Mouse (Mus musculus): ENCODE data around the gene Rtkn2. TPM values are rescaled to one million over a fixed set of nuclear protein-coding genes. Genes with fewer than 3 reads are reported as not detected.

Rtkn2 gene
- total and polyA plus RNA-seq, 3 experiments, result 1.1 to 1.3 TPM; not detected in 1

DNA sequence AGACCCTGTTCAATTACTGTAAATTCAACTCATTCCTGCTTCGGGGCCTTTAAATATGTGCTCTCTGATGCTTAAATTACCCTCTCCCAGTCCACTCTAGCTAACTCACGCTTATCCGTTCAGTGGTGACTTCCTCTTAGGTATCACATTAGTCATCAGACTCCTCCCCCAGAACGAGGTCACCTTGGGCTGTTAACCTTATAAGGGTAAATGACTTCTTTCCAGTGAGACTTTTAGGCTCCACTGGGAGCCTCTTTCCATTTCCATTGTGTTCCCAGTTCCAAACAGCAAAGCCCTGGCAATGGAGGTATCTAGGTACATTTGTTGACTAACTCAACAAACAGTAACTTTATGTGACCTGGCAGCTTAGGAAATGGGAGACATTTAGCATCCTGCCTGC is 112.5 kb downstream of the Rtkn2 start:
- peak; percentile 29 for DNase-seq (ENCODE audit: low read depth, low spot score)
- H3K27ac ChIP-seq (ENCODE audit: control insufficient read depth, low read depth, low read length), result no peak overlapping the region
- TF ChIP-seq USF2 (IDR thresholded peaks at IDR 0.05; ENCODE audit: borderline replicate concordance in 1 of 2, insufficient read depth in 1 of 2, low read depth in 1 of 2, low read length in 2 of 2), result no peak
- no peak for TF ChIP-seq TBP (IDR thresholded peaks at IDR 0.05; ENCODE audit: low read depth, low read length)
- TF ChIP-seq MXI1 (IDR thresholded peaks at IDR 0.05; ENCODE audit: low read depth, low read length), result no peak
- no peak for TF ChIP-seq MYC (IDR thresholded peaks at IDR 0.05; ENCODE audit: low read depth, low read length)
- TF ChIP-seq RAD21 (IDR thresholded peaks at IDR 0.05; ENCODE audit: low read depth, low read length), result no peak
- TF ChIP-seq ZC3H11A (IDR thresholded peaks at IDR 0.05; ENCODE audit: low read depth, low read length), result no peak
- no peak for TF ChIP-seq HCFC1 (IDR thresholded peaks at IDR 0.05; ENCODE audit: low read depth, low read length)
- TF ChIP-seq EP300 (IDR thresholded peaks at IDR 0.05; ENCODE audit: low read depth in 1 of 2, low read length in 2 of 2), result no peak
- no peak for TF ChIP-seq BHLHE40 (IDR thresholded peaks at IDR 0.05; ENCODE audit: borderline replicate concordance, low read depth, low read length)
- no peak for TF ChIP-seq JUND (IDR thresholded peaks at IDR 0.05; ENCODE audit: low read depth, low read length)
- no peak for TF ChIP-seq MEF2A (IDR thresholded peaks at IDR 0.05; ENCODE audit: extremely low read depth, insufficient replicate concordance, low read depth, low read length, poor library complexity, severe bottlenecking)
- TF ChIP-seq SIN3A (IDR thresholded peaks at IDR 0.05; ENCODE audit: low read length), result no peak

DNA sequence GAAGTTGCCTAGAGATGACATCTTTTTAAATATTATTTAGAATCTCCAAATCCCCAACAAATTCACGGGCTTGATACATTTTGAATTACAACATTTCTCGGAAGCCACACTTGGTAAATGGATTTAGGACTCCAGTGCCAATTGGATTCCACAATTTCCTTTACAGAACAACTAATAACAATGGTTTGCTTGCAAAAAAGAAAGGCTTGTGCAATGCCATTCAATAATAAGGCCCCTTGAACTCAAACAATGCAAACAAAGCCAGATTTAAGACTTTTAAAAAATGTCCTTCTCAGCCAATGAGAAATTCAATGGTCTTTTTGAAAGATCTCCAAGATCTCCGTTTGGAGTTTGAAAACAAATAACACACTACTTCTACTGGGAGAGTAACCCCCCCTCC is 114.1 kb downstream of the Rtkn2 start:
- no peaks in the 10 kb centered on the region for H3K4me1 ChIP-seq (ENCODE audit: control insufficient read depth in 1 of 2, insufficient read depth in 2 of 2, low read length in 2 of 2)
- no peak overlapping the region for H3K27ac ChIP-seq (ENCODE audit: control insufficient read depth, low read depth, low read length)
- H3K9me3 ChIP-seq (replicated peaks; ENCODE audit: insufficient read depth, low read length), result no peaks in the 10 kb centered on the region
- no peak for DNase-seq (ENCODE audit: low read depth, low spot score)
- no peaks in the 10 kb centered on the region; a peak in 1 of 4 replicates for H3K27me3 ChIP-seq (ENCODE audit: control insufficient read depth in 1 of 2, insufficient read depth in 2 of 2, low read length in 2 of 2)
- TF ChIP-seq CHD2 (IDR thresholded peaks at IDR 0.05; ENCODE audit: low read length) (no peak), CHD1 (IDR thresholded peaks at IDR 0.05; ENCODE audit: low read depth, low read length) (no peak), ZNF384 (IDR thresholded peaks at IDR 0.05; ENCODE audit: low read depth, low read length) (no peak), POLR2AphosphoS2 (IDR thresholded peaks at IDR 0.05; ENCODE audit: low read length) (no peak), BHLHE40 (IDR thresholded peaks at IDR 0.05; ENCODE audit: borderline replicate concordance, low read depth, low read length) (no peak), GABPA (IDR thresholded peaks at IDR 0.05; ENCODE audit: low read depth, low read length) (no peak), CTCF (IDR thresholded peaks at IDR 0.05 in 2 of 3, conservative IDR thresholded peaks at IDR 0.05 in 1 of 3; ENCODE audit: control insufficient read depth in 1 of 3, insufficient read depth in 1 of 3, low read depth in 2 of 3, low read length in 3 of 3, poor library complexity in 1 of 3, severe bottlenecking in 1 of 3) (no peak)
- H3K4me3 ChIP-seq (ENCODE audit: control insufficient read depth in 1 of 2, insufficient read depth in 1 of 2, low read depth in 2 of 2, low read length in 2 of 2), result no peak overlapping the region
- H3K9ac ChIP-seq (ENCODE audit: control insufficient read depth, low read depth, low read length, poor library complexity, severe bottlenecking), result no peak overlapping the region
- no peaks in the 10 kb centered on the region for H3K36me3 ChIP-seq (ENCODE audit: control insufficient read depth in 1 of 2, insufficient read depth in 2 of 2, low read length in 2 of 2)
- no peaks in the 10 kb centered on the region for H3K79me2 ChIP-seq (ENCODE audit: control insufficient read depth, insufficient read depth, low read length, poor library complexity)

More for the DNA sequence above, 112.5 kb downstream of the Rtkn2 start:
- Histone ChIP-seq H3K4me1 (ENCODE audit: control insufficient read depth in 1 of 2, insufficient read depth in 2 of 2, low read length in 2 of 2) (no peaks in the 10 kb centered on the region), H3K9me3 (replicated peaks; ENCODE audit: insufficient read depth, low read length) (no peaks in the 10 kb centered on the region), H3K9ac (ENCODE audit: control insufficient read depth, low read depth, low read length, poor library complexity, severe bottlenecking) (no peak overlapping the region), H3K36me3 (ENCODE audit: control insufficient read depth in 1 of 2, insufficient read depth in 2 of 2, low read length in 2 of 2) (no peaks in the 10 kb centered on the region), H3K27me3 (ENCODE audit: control insufficient read depth in 1 of 2, insufficient read depth in 2 of 2, low read length in 2 of 2) (no peaks in the 10 kb centered on the region), H3K4me3 (ENCODE audit: control insufficient read depth in 1 of 2, insufficient read depth in 1 of 2, low read depth in 2 of 2, low read length in 2 of 2) (no peak overlapping the region), H3K79me2 (ENCODE audit: control insufficient read depth, insufficient read depth, low read length, poor library complexity) (no peaks in the 10 kb centered on the region)
